Mouse (Mus musculus) midbrain, embryonic 14.5 days (tissue): ENCODE data around the gene Tmem131l. TPM values are rescaled to one million over a fixed set of nuclear protein-coding genes. Genes with fewer than 3 reads are reported as not detected.

Experiments used
- ATAC-seq: fragments of 200-750 bp; cut with Nextera tagmentation; 2 replicates; pipeline ENCODE4 v1.8.0; 2017; ENCODE audit warnings: moderate number of reproducible peaks, moderate library complexity; ENCODE audit not compliant: low FRiP score, low TSS enrichment
- DNase-seq: peaks from one replicate; pipeline ENCODE4 v3.0.0-alpha.2; 2015
- H3K27ac ChIP-seq: fragments of 300-500 bp; sonication (generic); replicated peaks from 2 replicates; pipeline ENCODE4 v1.5.1; 2014; ENCODE audit warnings: mild to moderate bottlenecking, low read depth, low read length, moderate library complexity
- H3K27me3 ChIP-seq: fragments of 300-500 bp; sonication (generic); 2 replicates; pipeline ENCODE4 v1.6.1; 2014; ENCODE audit warnings: low read length, control low read depth, mixed read lengths; ENCODE audit not compliant: control insufficient read depth, insufficient read depth
- H3K36me3 ChIP-seq: fragments of 300-500 bp; sonication (generic); 2 replicates; pipeline ENCODE4 v1.6.1; 2014; ENCODE audit warnings: low read length, control low read depth; ENCODE audit not compliant: control insufficient read depth, insufficient read depth
- H3K4me1 ChIP-seq: fragments of 300-500 bp; sonication (generic); 2 replicates; pipeline ENCODE4 v1.6.1; 2014; ENCODE audit warnings: mild to moderate bottlenecking, antibody characterized with exemption, low read length, control low read depth; ENCODE audit not compliant: control insufficient read depth, insufficient read depth
- H3K4me2 ChIP-seq: fragments of 300-500 bp; sonication (generic); 2 replicates; pipeline ENCODE4 v1.6.1; 2014; ENCODE audit warnings: mild to moderate bottlenecking, low read length, moderate library complexity
- H3K4me3 ChIP-seq: fragments of 300-500 bp; sonication (generic); replicated peaks from 2 replicates; pipeline ENCODE4 v1.5.1; 2014; ENCODE audit warnings: low read depth, low read length
- H3K9ac ChIP-seq: fragments of 300-500 bp; sonication (generic); replicated peaks from 2 replicates; pipeline ENCODE4 v1.6.1; 2014; ENCODE audit warnings: mild to moderate bottlenecking, low read length, moderate library complexity
- H3K9me3 ChIP-seq: fragments of 300-500 bp; sonication (generic); 2 replicates; pipeline ENCODE4 v1.6.1; 2016; ENCODE audit warnings: low read length, control low read depth, mixed read lengths; ENCODE audit not compliant: control insufficient read depth
- WGBS: fragments of 180-500 bp; shearing (Covaris S2); extraction: QIAGEN DNeasy Blood & Tissue Kit; methylation state at CpG from one replicate; pipeline ENCODE4 v1.1.7; 2014; 5-methylcytosine and 5-hydroxymethylcytosine counted together
- polyA plus RNA-seq: library from polyadenylated mRNA; unstranded; fragments of >200 nt; fragmentation: Nextera tagmentation; extraction: Ambion mirVana; gene quantifications from 2 replicates; pipeline ENCODE4 v1.2.1, GENCODE M21; 2014

The Tmem131l gene
- polyA plus RNA-seq, 1 experiment from 2014 or later = 90.7 TPM

GRCm38 (mm10) chr3:83967791-83968190, 72.2 kb downstream of the Tmem131l start:
- Histone ChIP-seq H3K36me3 (no peaks in the 10 kb centered on the region), H3K4me1 (0 out of 2 replicates have a peak, but pooled peaks cover 14% of the 10 kb centered on the region), H3K27ac (no peak overlapping the region), H3K4me3 (no peak overlapping the region), H3K4me2 (no peak overlapping the region), H3K9me3 (no peaks in the 10 kb centered on the region), H3K27me3 (no peaks in the 10 kb centered on the region), H3K9ac (no peak overlapping the region)
- 78% methylated on average over 3 of the region's 3 CpGs for WGBS
- no peak for DNase-seq
- no peak for ATAC-seq

GRCm38 (mm10) chr3:83965333-83965732, 74.6 kb downstream of the Tmem131l start:
- no peak overlapping the region for H3K4me2 ChIP-seq
- H3K9ac ChIP-seq = no peak overlapping the region

GRCm38 (mm10) chr3:83963705-83964104, 76.3 kb downstream of the Tmem131l start:
- no peak overlapping the region for H3K4me2 ChIP-seq

More at GRCm38 (mm10) chr3:83965333-83965732, 74.6 kb downstream of the Tmem131l start:
- Histone ChIP-seq H3K4me3 (no peak overlapping the region), H3K9me3 (no peaks in the 10 kb centered on the region), H3K27me3 (no peaks in the 10 kb centered on the region), H3K27ac (no peak overlapping the region; the same call in 1 of the 2 replicates), H3K36me3 (peaks cover 8% of the 10 kb centered on the region), H3K4me1 (0 out of 2 replicates have a peak, but pooled peaks cover 3% of the 10 kb centered on the region)
- ATAC-seq = no peak
- DNase-seq = peak; percentile 37
- WGBS = 65% methylated on average over 2 of the region's 2 CpGs

GRCm38 (mm10) chr3:83962571-83962970, 77.4 kb downstream of the Tmem131l start:
- H3K4me1 ChIP-seq = no peaks in the 10 kb centered on the region
- peaks cover 34% of the 10 kb centered on the region for H3K36me3 ChIP-seq
- ATAC-seq = no peak
- H3K4me2 ChIP-seq = no peak overlapping the region
- H3K4me3 ChIP-seq = no peak overlapping the region
- H3K9ac ChIP-seq = no peak overlapping the region
- 80% methylated on average over 3 of the region's 3 CpGs for WGBS
- no peak for DNase-seq
- no peaks in the 10 kb centered on the region for H3K27me3 ChIP-seq
- H3K27ac ChIP-seq = no peak overlapping the region
- H3K9me3 ChIP-seq = no peaks in the 10 kb centered on the region

More at GRCm38 (mm10) chr3:83963705-83964104, 76.3 kb downstream of the Tmem131l start:
- no peak overlapping the region for H3K27ac ChIP-seq
- H3K9me3 ChIP-seq = no peaks in the 10 kb centered on the region
- DNase-seq (no peak), ATAC-seq (no peak)
- no peak overlapping the region for H3K4me3 ChIP-seq
- H3K36me3 ChIP-seq = peaks cover 24% of the 10 kb centered on the region
- H3K4me1 ChIP-seq = no peaks in the 10 kb centered on the region
- WGBS = 79% methylated on average over 5 of the region's 5 CpGs
- H3K27me3 ChIP-seq = no peaks in the 10 kb centered on the region
- H3K9ac ChIP-seq = no peak overlapping the region

GRCm38 (mm10) chr3:83962076-83962475, 77.9 kb downstream of the Tmem131l start:
- no peak for DNase-seq
- Histone ChIP-seq H3K4me2 (no peak overlapping the region), H3K27ac (no peak overlapping the region), H3K9ac (no peak overlapping the region), H3K36me3 (peaks cover 39% of the 10 kb centered on the region), H3K27me3 (no peaks in the 10 kb centered on the region), H3K4me1 (no peaks in the 10 kb centered on the region), H3K4me3 (no peak overlapping the region), H3K9me3 (no peaks in the 10 kb centered on the region)
- 94% methylated on average over 7 of the region's 7 CpGs for WGBS
- ATAC-seq = no peak

- ATAC-seq (no peak), DNase-seq (no peak)
- H3K9ac ChIP-seq = no peak overlapping the region
- H3K27me3 ChIP-seq = no peaks in the 10 kb centered on the region
- no peak overlapping the region for H3K4me3 ChIP-seq
- H3K9me3 ChIP-seq = no peaks in the 10 kb centered on the region
- WGBS = 92% methylated on average over 7 of the region's 7 CpGs
- H3K36me3 ChIP-seq = peaks cover 49% of the 10 kb centered on the region
- no peak overlapping the region for H3K4me2 ChIP-seq
- H3K27ac ChIP-seq = no peak overlapping the region
- H3K4me1 ChIP-seq = no peaks in the 10 kb centered on the region
Observed at GRCm38 (mm10) chr3:83958951-83959681, 80.9 kb downstream of the Tmem131l start.

GRCm38 (mm10) chr3:83953879-83954278, 86.1 kb downstream of the Tmem131l start:
- H3K36me3 ChIP-seq = peaks cover 32% of the 10 kb centered on the region
- ATAC-seq (no peak), DNase-seq (no peak)
- H3K9me3 ChIP-seq = no peaks in the 10 kb centered on the region
- H3K27me3 ChIP-seq = no peaks in the 10 kb centered on the region
- 95% methylated on average over 8 of the region's 8 CpGs for WGBS
- no peak overlapping the region for H3K27ac ChIP-seq
- no peaks in the 10 kb centered on the region for H3K4me1 ChIP-seq
- H3K9ac ChIP-seq = no peak overlapping the region
- no peak overlapping the region for H3K4me2 ChIP-seq
- H3K4me3 ChIP-seq = no peak overlapping the region

GRCm38 (mm10) chr3:83948801-83949200, 91.2 kb downstream of the Tmem131l start:
- ATAC-seq = no peak

More at GRCm38 (mm10) chr3:83948801-83949200, 91.2 kb downstream of the Tmem131l start:
- H3K4me2 ChIP-seq = no peak overlapping the region
- 0 out of 2 replicates have a peak, but pooled peaks cover 6% of the 10 kb centered on the region for H3K36me3 ChIP-seq
- H3K4me3 ChIP-seq = no peak overlapping the region
- H3K4me1 ChIP-seq = no peaks in the 10 kb centered on the region
- DNase-seq = no peak
- no peaks in the 10 kb centered on the region for H3K27me3 ChIP-seq
- H3K27ac ChIP-seq = no peak overlapping the region
- no peaks in the 10 kb centered on the region for H3K9me3 ChIP-seq
- WGBS = 74% methylated on average over 4 of the region's 4 CpGs
- no peak overlapping the region for H3K9ac ChIP-seq
